Mouse (Mus musculus) left cerebral cortex, postnatal 36 days (tissue): ENCODE measurements around the gene Ahdc1. TPM values are rescaled to one million over a fixed set of nuclear protein-coding genes. Genes with fewer than 3 reads are reported as not detected.
"Not testable (repeated sequence)": the region's sequence is repeated elsewhere in the genome, so short reads cannot be mapped to it uniquely, and the experiment has no call there.

Experiments used
- DNase-seq, 2 experiments: peaks; one replicate each; pipeline ENCODE4 v3.0.0; 2021 to 2022; ENCODE audit warnings: low spot score in 2 of 2, mixed read lengths in 1 of 2
- intact Hi-C: fragments of 180-260 bp; cut with DNase I; formaldehyde crosslinking; loops from one replicate; pipeline ENCODE4 v1.15.1; 2025
- total RNA-seq, 2 experiments: library from RNA; stranded (reverse); gene quantifications; 2 replicates each; pipeline ENCODE4 v1.2.3; 2021

The Ahdc1 gene
- total RNA-seq, 2 experiments from 2014 or later = 91.3 to 110 TPM

GRCm38 (mm10) chr4:132983664-132984512 lies 27.2 kb upstream of the Ahdc1 start:
- intact Hi-C loops = no loop called here
- peak in 1 of 2 experiments; percentile 18 for DNase-seq

- intact Hi-C loops = no loop called here
- no peak for DNase-seq
Measured at GRCm38 (mm10) chr4:132988581-132989355, 22.3 kb upstream of the Ahdc1 start.

GRCm38 (mm10) chr4:132993553-132993952 lies 17.5 kb upstream of the Ahdc1 start:
- intact Hi-C loops = no loop called here

GRCm38 (mm10) chr4:132997469-132998237 lies 13.4 kb upstream of the Ahdc1 start:
- intact Hi-C loops = no loop called here
- DNase-seq = no peak

More at GRCm38 (mm10) chr4:132993553-132993952, 17.5 kb upstream of the Ahdc1 start:
- DNase-seq = no peak

GRCm38 (mm10) chr4:133002896-133003295 lies 8.2 kb upstream of the Ahdc1 start:
- DNase-seq = no peak
- intact Hi-C loops = no loop called here

GRCm38 (mm10) chr4:133003316-133004018 lies 7.6 kb upstream of the Ahdc1 start:
- no peak for DNase-seq
- intact Hi-C loops = no loop called here

GRCm38 (mm10) chr4:133005233-133005632 lies 5.8 kb upstream of the Ahdc1 start:
- DNase-seq = peak in 1 of 2 experiments; percentile 68
- intact Hi-C loops = loop anchor here (1.0 kb wide), 1 partner anchor 60 kb away; no protein-coding TSS in a partner anchor

GRCm38 (mm10) chr4:133005885-133006451 lies 5.1 kb upstream of the Ahdc1 start:
- DNase-seq = not testable (repeated sequence)
- intact Hi-C loops = loop anchor here (1.0 kb wide), 1 partner anchor 61 kb away; no protein-coding TSS in a partner anchor

- no peak for DNase-seq
- intact Hi-C loops = no loop called here
Measured at GRCm38 (mm10) chr4:133007513-133008380, 3.3 kb upstream of the Ahdc1 start.

- peak in 1 of 2 experiments; percentile 56 for DNase-seq
- intact Hi-C loops = loop anchor here (1.0 kb wide), 1 partner anchor 288 kb away; no protein-coding TSS in a partner anchor
Measured at GRCm38 (mm10) chr4:133009131-133009530, 1.9 kb upstream of the Ahdc1 start.

GRCm38 (mm10) chr4:133009676-133010075 lies 1.4 kb upstream of the Ahdc1 start:
- DNase-seq = no peak
- intact Hi-C loops = loop anchor here (1.0 to 5.0 kb wide), 3 partner anchors 118 to 288 kb away; partner anchors contain the start of genes Cd164l2 and Gpr3

- DNase-seq = no peak
- intact Hi-C loops = loop anchor here (5.0 kb wide), 2 partner anchors 117 to 202 kb away; partner anchors contain the start of genes Cd164l2 and Gpr3
Measured at GRCm38 (mm10) chr4:133010611-133011010, 449 bp upstream of the Ahdc1 start.

GRCm38 (mm10) chr4:133011821-133012775 lies 1.0 kb downstream of the Ahdc1 start:
- intact Hi-C loops = loop anchor here (2.0 to 5.0 kb wide), 3 partner anchors 45 to 200 kb away; partner anchors contain the start of genes Cd164l2 and Gpr3
- DNase-seq = peak; percentile 38 to 63

GRCm38 (mm10) chr4:133012776-133013265 lies 1.8 kb downstream of the Ahdc1 start:
- intact Hi-C loops = loop anchor here (2.0 to 5.0 kb wide), 3 partner anchors 44 to 199 kb away; partner anchors contain the start of genes Cd164l2 and Gpr3
- no peak for DNase-seq

GRCm38 (mm10) chr4:133013266-133013891 lies 2.3 kb downstream of the Ahdc1 start:
- intact Hi-C loops = loop anchor here (2.0 to 5.0 kb wide), 3 partner anchors 43 to 199 kb away; partner anchors contain the start of genes Cd164l2 and Gpr3
- DNase-seq = peak; percentile 54 to 59
